Mouse (Mus musculus): Measurements from ENCODE around the gene Lhx2. TPM values are rescaled to one million over a fixed set of nuclear protein-coding genes. Genes with fewer than 3 reads are reported as not detected.

Gene Lhx2
- 113 and 176 TPM in 2 replicates for polyA plus RNA-seq (2012; rRNA removed)

DNA sequence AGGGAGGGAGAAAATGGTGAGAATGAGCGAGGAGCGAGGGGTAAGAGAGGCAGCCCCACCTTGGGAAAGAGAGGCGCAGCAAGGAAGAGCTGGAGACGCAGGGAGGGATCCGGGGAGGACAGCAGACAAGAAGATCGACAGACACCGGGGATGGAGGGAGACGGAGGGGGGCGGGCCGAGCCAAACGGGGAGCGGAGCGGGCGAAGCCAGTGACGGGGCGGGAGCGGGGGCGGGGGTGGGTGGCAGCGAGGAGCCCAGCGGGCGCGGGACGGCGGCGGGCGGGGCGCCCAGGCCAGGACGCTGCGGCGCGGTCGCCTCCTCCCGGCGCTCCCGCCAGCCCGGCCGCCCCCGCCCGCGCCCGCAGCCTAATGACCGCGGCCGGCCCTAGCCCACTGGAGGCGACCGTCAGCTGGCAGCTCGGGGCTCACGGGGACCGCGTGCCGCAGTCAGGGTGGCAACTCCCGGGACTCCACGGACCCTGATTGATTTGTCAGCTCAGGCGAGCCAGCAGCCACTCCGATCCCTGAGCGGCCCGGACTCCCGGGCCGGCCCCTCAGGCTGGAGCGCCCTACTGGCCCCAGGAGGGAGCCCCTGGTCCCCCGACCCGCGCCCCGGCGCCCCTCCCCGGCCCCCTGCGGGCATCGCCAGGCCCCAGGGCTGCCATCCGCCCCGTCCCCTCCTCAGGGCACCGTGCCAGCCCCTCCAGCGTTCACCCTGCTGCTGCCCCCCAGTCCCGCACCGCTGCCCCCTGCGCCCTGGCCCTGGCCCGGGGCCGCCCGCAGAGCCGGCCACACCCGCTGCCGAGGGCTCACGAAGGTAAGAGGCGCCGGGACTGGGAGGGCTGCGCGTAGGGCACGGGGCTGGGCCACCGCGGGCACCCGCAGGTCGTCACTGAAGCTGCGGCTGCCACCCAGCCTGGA lies at the start of gene Lhx2:
Lhx2 (plus strand) TSS at position 292 of the 920 bp plus-strand sequence.

Other genes starting within 250 kb of the Lhx2 start
- 17.1 and 21.7 TPM in 2 replicates for gene Dennd1a, start 51.9 kb upstream of the Lhx2 start, polyA plus RNA-seq (2012; rRNA removed)
- gene Nek6, start 172.4 kb downstream of the Lhx2 start, polyA plus RNA-seq (2012; rRNA removed) = 47.2 and 55.9 TPM in 2 replicates